29 mouse cellular contexts compared by ENCODE assay signal in the genomic region with DNA sequence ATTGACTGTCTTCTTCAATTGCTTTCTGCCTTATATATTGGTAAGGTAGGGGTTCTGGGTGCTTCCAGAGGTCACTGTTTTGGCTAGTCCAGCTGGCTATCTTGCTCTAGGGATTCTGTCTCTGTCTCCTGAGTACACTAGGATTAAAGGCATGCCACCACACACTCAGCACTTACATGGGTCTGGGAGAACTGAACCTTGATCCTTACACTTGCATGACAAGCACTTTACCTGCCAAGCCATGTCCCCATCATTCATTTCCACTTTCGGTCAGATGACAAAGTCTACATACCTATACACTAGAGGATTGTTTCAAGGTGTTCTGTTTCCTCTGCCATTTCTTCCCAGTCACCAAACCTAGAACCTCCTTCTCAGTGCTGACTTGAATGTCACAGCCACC. TPM values are rescaled to one million over a fixed set of nuclear protein-coding genes. Genes with fewer than 3 reads are reported as not detected.
"Had no signal": no experiment of that assay in that cellular context is flagged by ENCODE, and none has a peak within 500 bp of the region (broad histone marks: within the 10 kb centered on the region; RNA-seq: fewer than 3 reads in every experiment).

No protein-coding gene starts in this region.

- H3K4me3 ChIP-seq: heart, adult 2 months; heart, embryonic 10.5 days; heart, embryonic 12.5 days; heart, embryonic 13.5 days; heart, embryonic 15.5 days; hindbrain, embryonic 10.5 days; hindbrain, embryonic 12.5 days; hindbrain, embryonic 13.5 days; hindbrain, embryonic 15.5 days; kidney, embryonic 15.5 days; layer of hippocampus, adult 2 months; left cerebral cortex, adult 2 months had no signal

- H3K27me3 ChIP-seq: heart, embryonic 12.5 days; heart, embryonic 13.5 days; heart, embryonic 15.5 days; hindbrain, embryonic 12.5 days; hindbrain, embryonic 13.5 days; hindbrain, embryonic 15.5 days; kidney, embryonic 15.5 days had no signal

- H3K27ac ChIP-seq: heart, adult 2 months; heart, embryonic 10.5 days; heart, embryonic 13.5 days; heart, embryonic 15.5 days; hindbrain, embryonic 10.5 days; hindbrain, embryonic 12.5 days; hindbrain, embryonic 13.5 days; hindbrain, embryonic 14.5 days; hindbrain, embryonic 15.5 days; hindbrain, postnatal 0 days; kidney, embryonic 15.5 days; kidney, postnatal 0 days; layer of hippocampus, adult 2 months; left cerebral cortex, adult 2 months had no signal

- H3K4me2 ChIP-seq: heart, embryonic 11.5 days; heart, embryonic 12.5 days; heart, embryonic 13.5 days; heart, embryonic 15.5 days; hindbrain, embryonic 12.5 days; hindbrain, embryonic 13.5 days; hindbrain, embryonic 14.5 days; hindbrain, embryonic 15.5 days; kidney, embryonic 15.5 days had no signal

- DNase-seq: heart, adult 18-20 months; heart, adult 2 months; heart, postnatal 10 days; heart, postnatal 14 days; heart, postnatal 36 days; heart, postnatal 4 days; kidney, adult 18-20 months; kidney, postnatal 10 days; kidney, postnatal 25 days; layer of hippocampus, adult 9-11 months; layer of hippocampus, postnatal 36 days had no signal

- H3K4me1 ChIP-seq: heart, embryonic 10.5 days; heart, embryonic 12.5 days; heart, embryonic 13.5 days; heart, embryonic 15.5 days; hindbrain, embryonic 10.5 days; hindbrain, embryonic 12.5 days; hindbrain, embryonic 13.5 days; hindbrain, embryonic 15.5 days; kidney, embryonic 15.5 days had no signal

- H3K9ac ChIP-seq: heart, embryonic 12.5 days; heart, embryonic 13.5 days; heart, embryonic 15.5 days; hindbrain, embryonic 12.5 days; hindbrain, embryonic 13.5 days; hindbrain, embryonic 14.5 days; hindbrain, embryonic 15.5 days; kidney, embryonic 15.5 days had no signal

- H3K36me3 ChIP-seq: heart, embryonic 10.5 days; heart, embryonic 12.5 days; heart, embryonic 13.5 days; heart, embryonic 15.5 days; hindbrain, embryonic 10.5 days; hindbrain, embryonic 12.5 days; hindbrain, embryonic 13.5 days; hindbrain, embryonic 15.5 days; kidney, embryonic 15.5 days had no signal

- ATAC-seq: hindbrain, embryonic 16.5 days; hindbrain, postnatal 0 days; inflammation-experienced regulatory T-cells, adult 6 months; intestine, embryonic 16.5 days had no signal

- H3K9me3 ChIP-seq: heart, embryonic 10.5 days; heart, embryonic 12.5 days; heart, embryonic 13.5 days; heart, embryonic 15.5 days; hindbrain, embryonic 10.5 days; hindbrain, embryonic 12.5 days; hindbrain, embryonic 13.5 days; hindbrain, embryonic 15.5 days; kidney, embryonic 15.5 days had no signal

RNA-seq across cellular contexts. Expression of a gene that starts 50.8 kb away (rescaled TPM):
- polyA plus RNA-seq: inflammation-experienced regulatory T-cells, adult 6 months had no signal
